Mouse (Mus musculus) ES-CJ7 (cell line): Measurements from ENCODE around the gene Prpf4.

Source experiments
- DNase-seq: peaks from one replicate; pipeline ENCODE4 v3.0.0; 2011; ENCODE audit warnings: low read depth, low spot score

Prpf4 gene

GRCm38 (mm10) chr4:62408601-62409282 is at the start of gene Prpf4, which contains the start of gene Cdc26:
Gene Prpf4 (plus strand): TSS chr4:62408797.
Gene Cdc26 (minus strand): TSS chr4:62408642.
- peak; percentile 100 for DNase-seq

- DNase-seq: no peak
Observed at GRCm38 (mm10) chr4:62359256-62359775, 49.3 kb upstream of the Prpf4 start.

GRCm38 (mm10) chr4:62360088-62360804 is 48.4 kb upstream of the Prpf4 start, which contains the start of the genes Fkbp15 and Slc31a1:
Gene Fkbp15 (minus strand): TSS chr4:62360548.
Gene Slc31a1 (plus strand): TSS chr4:62360727.
- DNase-seq: peak; percentile 99

GRCm38 (mm10) chr4:62360805-62361455 is 47.7 kb upstream of the Prpf4 start:
- no peak for DNase-seq

GRCm38 (mm10) chr4:62361571-62361970 is 47.0 kb upstream of the Prpf4 start:
- DNase-seq: no peak

- no peak for DNase-seq
Observed at GRCm38 (mm10) chr4:62361997-62362396, 46.6 kb upstream of the Prpf4 start.

- DNase-seq: no peak
Observed at GRCm38 (mm10) chr4:62362437-62362836, 46.2 kb upstream of the Prpf4 start.

- no peak for DNase-seq
Observed at GRCm38 (mm10) chr4:62364299-62364698, 44.3 kb upstream of the Prpf4 start.

- DNase-seq: no peak
Observed at GRCm38 (mm10) chr4:62366291-62366690, 42.3 kb upstream of the Prpf4 start.

- no peak for DNase-seq
Observed at GRCm38 (mm10) chr4:62367586-62367985, 41.0 kb upstream of the Prpf4 start.

- no peak for DNase-seq
Observed at GRCm38 (mm10) chr4:62369091-62369490, 39.5 kb upstream of the Prpf4 start.

GRCm38 (mm10) chr4:62372410-62372809 is 36.2 kb upstream of the Prpf4 start:
- no peak for DNase-seq

GRCm38 (mm10) chr4:62372818-62373520 is 35.6 kb upstream of the Prpf4 start:
- DNase-seq: no peak

- no peak for DNase-seq
Observed at GRCm38 (mm10) chr4:62373668-62374067, 34.9 kb upstream of the Prpf4 start.

GRCm38 (mm10) chr4:62374342-62374741 is 34.3 kb upstream of the Prpf4 start:
- no peak for DNase-seq

GRCm38 (mm10) chr4:62376123-62376522 is 32.5 kb upstream of the Prpf4 start:
- no peak for DNase-seq

GRCm38 (mm10) chr4:62379724-62380381 is 28.7 kb upstream of the Prpf4 start:
- no peak for DNase-seq

GRCm38 (mm10) chr4:62383207-62383606 is 25.4 kb upstream of the Prpf4 start:
- no peak for DNase-seq

- no peak for DNase-seq
Observed at GRCm38 (mm10) chr4:62383752-62384151, 24.8 kb upstream of the Prpf4 start.

- no peak for DNase-seq
Observed at GRCm38 (mm10) chr4:62384159-62384558, 24.4 kb upstream of the Prpf4 start.

GRCm38 (mm10) chr4:62385439-62385838 is 23.2 kb upstream of the Prpf4 start:
- no peak for DNase-seq
